Mouse (Mus musculus): ENCODE measurements around the gene Helq. TPM values are rescaled to one million over a fixed set of nuclear protein-coding genes. Genes with fewer than 3 reads are reported as not detected.

Gene Helq
- total and polyA plus RNA-seq, 3 experiments, result 22.7 to 32.2 TPM; not detected in 1

GRCm38 (mm10) chr5:100845848-100846598 lies 47.6 kb upstream of the Helq start:
- H3K36me3 ChIP-seq (ENCODE audit: control insufficient read depth in 1 of 2, insufficient read depth in 2 of 2, low read length in 2 of 2), result no peaks in the 10 kb centered on the region
- H3K27ac ChIP-seq (ENCODE audit: control insufficient read depth, low read depth, low read length), result no peak overlapping the region
- H3K79me2 ChIP-seq (ENCODE audit: control insufficient read depth, insufficient read depth, low read length, poor library complexity), result no peaks in the 10 kb centered on the region
- no peaks in the 10 kb centered on the region for H3K9me3 ChIP-seq (replicated peaks; ENCODE audit: insufficient read depth, low read length)
- no peaks in the 10 kb centered on the region for H3K4me1 ChIP-seq (ENCODE audit: control insufficient read depth in 1 of 2, insufficient read depth in 2 of 2, low read length in 2 of 2)
- DNase-seq (ENCODE audit: low read depth, low spot score), result peak; percentile 58
- H3K27me3 ChIP-seq (ENCODE audit: control insufficient read depth in 1 of 2, insufficient read depth in 2 of 2, low read length in 2 of 2), result no peaks in the 10 kb centered on the region
- H3K9ac ChIP-seq (ENCODE audit: control insufficient read depth, low read depth, low read length, poor library complexity, severe bottlenecking), result peak overlapping the region; percentile 47; the same call in 1 of the 2 replicates
- H3K4me3 ChIP-seq (ENCODE audit: control insufficient read depth in 1 of 2, insufficient read depth in 1 of 2, low read depth in 2 of 2, low read length in 2 of 2), result peak overlapping the region; percentile 63 to 64
- no peak for TF ChIP-seq ZKSCAN1 (IDR thresholded peaks at IDR 0.05; ENCODE audit: low read depth, low read length)
- TF ChIP-seq HCFC1 (IDR thresholded peaks at IDR 0.05; ENCODE audit: low read depth, low read length), result no peak
- no peak for TF ChIP-seq ZNF384 (IDR thresholded peaks at IDR 0.05; ENCODE audit: low read depth, low read length)
- TF ChIP-seq MAFK (IDR thresholded peaks at IDR 0.05; ENCODE audit: borderline replicate concordance, low read depth, low read length), result no peak
- TF ChIP-seq TAL1 (IDR thresholded peaks at IDR 0.05; ENCODE audit: low read length), result no peak
- TF ChIP-seq GATA1 (IDR thresholded peaks at IDR 0.05; ENCODE audit: low read depth, low read length), result no peak
- TF ChIP-seq CHD2 (IDR thresholded peaks at IDR 0.05; ENCODE audit: low read length), result no peak

DNA sequence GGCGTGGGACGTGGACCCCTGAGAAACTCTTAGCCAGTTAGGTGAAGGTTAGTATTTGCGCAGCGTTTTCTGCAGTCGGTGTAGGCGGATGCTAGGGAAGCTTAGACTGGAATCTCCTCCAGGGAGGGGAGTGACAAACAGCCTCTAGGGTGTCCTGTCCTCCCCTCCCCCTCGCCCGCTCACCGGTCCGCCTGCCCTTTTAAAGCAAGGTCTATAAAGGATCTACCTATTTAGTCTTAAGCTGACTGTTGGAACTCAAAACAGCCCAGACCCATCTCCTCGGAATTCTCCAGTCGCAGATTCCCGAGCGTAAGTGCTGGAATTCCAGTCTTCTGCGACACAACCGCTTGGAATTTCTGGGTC lies 47.1 kb upstream of the Helq start, which contains the start of gene Gpat3:
Gpat3 (plus strand) TSS at position 229 of the 363 bp plus-strand sequence.
- peak within 1 kb of the TSS; percentile 63 to 64 for H3K4me3 ChIP-seq (ENCODE audit: control insufficient read depth in 1 of 2, insufficient read depth in 1 of 2, low read depth in 2 of 2, low read length in 2 of 2)
- H3K36me3 ChIP-seq (ENCODE audit: control insufficient read depth in 1 of 2, insufficient read depth in 2 of 2, low read length in 2 of 2), result no peaks in the 10 kb centered on the region
- no peak for TF ChIP-seq MXI1 (IDR thresholded peaks at IDR 0.05; ENCODE audit: low read depth, low read length)
- no peak for TF ChIP-seq MEF2A (IDR thresholded peaks at IDR 0.05; ENCODE audit: extremely low read depth, insufficient replicate concordance, low read depth, low read length, poor library complexity, severe bottlenecking)
- no peak for TF ChIP-seq POLR2AphosphoS5 (IDR thresholded peaks at IDR 0.05; ENCODE audit: borderline replicate concordance, low read depth, low read length)
- TF ChIP-seq HCFC1 (IDR thresholded peaks at IDR 0.05; ENCODE audit: low read depth, low read length), result no peak
- TF ChIP-seq ZC3H11A (IDR thresholded peaks at IDR 0.05; ENCODE audit: low read depth, low read length), result no peak
- TF ChIP-seq MAX (IDR thresholded peaks at IDR 0.05; ENCODE audit: low read length), result no peak
- no peak for TF ChIP-seq MAFK (IDR thresholded peaks at IDR 0.05; ENCODE audit: borderline replicate concordance, low read depth, low read length)
- H3K27me3 ChIP-seq (ENCODE audit: control insufficient read depth in 1 of 2, insufficient read depth in 2 of 2, low read length in 2 of 2), result no peaks in the 10 kb centered on the region
- H3K9ac ChIP-seq (ENCODE audit: control insufficient read depth, low read depth, low read length, poor library complexity, severe bottlenecking), result peak within 1 kb of the TSS; percentile 47; the same call in 1 of the 2 replicates
- no peaks in the 10 kb centered on the region for H3K79me2 ChIP-seq (ENCODE audit: control insufficient read depth, insufficient read depth, low read length, poor library complexity)
- no peak within 1 kb of the TSS for H3K27ac ChIP-seq (ENCODE audit: control insufficient read depth, low read depth, low read length)
- no peaks in the 10 kb centered on the region for H3K9me3 ChIP-seq (replicated peaks; ENCODE audit: insufficient read depth, low read length)
- no peaks in the 10 kb centered on the region for H3K4me1 ChIP-seq (ENCODE audit: control insufficient read depth in 1 of 2, insufficient read depth in 2 of 2, low read length in 2 of 2)
- no peak for DNase-seq (ENCODE audit: low read depth, low spot score)

GRCm38 (mm10) chr5:100844485-100844884 lies 46.1 kb upstream of the Helq start:
- no peaks in the 10 kb centered on the region for H3K36me3 ChIP-seq (ENCODE audit: control insufficient read depth in 1 of 2, insufficient read depth in 2 of 2, low read length in 2 of 2)
- H3K27me3 ChIP-seq (ENCODE audit: control insufficient read depth in 1 of 2, insufficient read depth in 2 of 2, low read length in 2 of 2), result no peaks in the 10 kb centered on the region
- no peak overlapping the region for H3K9ac ChIP-seq (ENCODE audit: control insufficient read depth, low read depth, low read length, poor library complexity, severe bottlenecking)
- DNase-seq (ENCODE audit: low read depth, low spot score), result peak; percentile 61
- no peaks in the 10 kb centered on the region for H3K79me2 ChIP-seq (ENCODE audit: control insufficient read depth, insufficient read depth, low read length, poor library complexity)
- no peaks in the 10 kb centered on the region for H3K4me1 ChIP-seq (ENCODE audit: control insufficient read depth in 1 of 2, insufficient read depth in 2 of 2, low read length in 2 of 2)
- H3K9me3 ChIP-seq (replicated peaks; ENCODE audit: insufficient read depth, low read length), result no peaks in the 10 kb centered on the region
- no peak overlapping the region for H3K4me3 ChIP-seq (ENCODE audit: control insufficient read depth in 1 of 2, insufficient read depth in 1 of 2, low read depth in 2 of 2, low read length in 2 of 2)
- TF ChIP-seq RCOR1 (IDR thresholded peaks at IDR 0.05; ENCODE audit: low read depth, low read length), result peak; percentile 47
- no peak for TF ChIP-seq POLR2AphosphoS2 (IDR thresholded peaks at IDR 0.05; ENCODE audit: low read length)
- no peak overlapping the region for H3K27ac ChIP-seq (ENCODE audit: control insufficient read depth, low read depth, low read length)
